Mouse (Mus musculus): ENCODE data around the gene Chrm5.

Chrm5 gene

GRCm38 (mm10) chr2:112480669-112481068, at the start of gene Chrm5:
Chrm5 (minus strand) TSS chr2:112480769.
- no peak for DNase-seq

DNA sequence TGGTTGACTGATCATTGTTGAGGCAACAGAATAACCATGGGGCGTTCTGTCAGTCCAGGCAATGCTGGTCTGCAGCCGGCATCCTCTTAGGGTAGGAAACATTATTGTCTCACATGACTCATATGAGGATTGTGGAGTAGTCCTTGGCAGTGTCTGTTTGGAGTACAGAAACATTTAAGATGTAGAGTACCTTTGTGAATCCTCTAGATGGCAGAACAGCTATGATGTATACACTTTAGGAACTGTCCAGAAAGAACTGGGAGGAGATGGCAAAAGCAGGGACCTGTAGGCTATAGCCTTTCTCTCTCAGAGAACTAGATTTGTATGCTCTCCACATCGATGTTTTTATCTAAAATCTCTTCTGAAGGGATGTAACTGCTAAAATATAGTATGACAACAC, 46.4 kb upstream of the Chrm5 start:
- DNase-seq, result no peak

DNA sequence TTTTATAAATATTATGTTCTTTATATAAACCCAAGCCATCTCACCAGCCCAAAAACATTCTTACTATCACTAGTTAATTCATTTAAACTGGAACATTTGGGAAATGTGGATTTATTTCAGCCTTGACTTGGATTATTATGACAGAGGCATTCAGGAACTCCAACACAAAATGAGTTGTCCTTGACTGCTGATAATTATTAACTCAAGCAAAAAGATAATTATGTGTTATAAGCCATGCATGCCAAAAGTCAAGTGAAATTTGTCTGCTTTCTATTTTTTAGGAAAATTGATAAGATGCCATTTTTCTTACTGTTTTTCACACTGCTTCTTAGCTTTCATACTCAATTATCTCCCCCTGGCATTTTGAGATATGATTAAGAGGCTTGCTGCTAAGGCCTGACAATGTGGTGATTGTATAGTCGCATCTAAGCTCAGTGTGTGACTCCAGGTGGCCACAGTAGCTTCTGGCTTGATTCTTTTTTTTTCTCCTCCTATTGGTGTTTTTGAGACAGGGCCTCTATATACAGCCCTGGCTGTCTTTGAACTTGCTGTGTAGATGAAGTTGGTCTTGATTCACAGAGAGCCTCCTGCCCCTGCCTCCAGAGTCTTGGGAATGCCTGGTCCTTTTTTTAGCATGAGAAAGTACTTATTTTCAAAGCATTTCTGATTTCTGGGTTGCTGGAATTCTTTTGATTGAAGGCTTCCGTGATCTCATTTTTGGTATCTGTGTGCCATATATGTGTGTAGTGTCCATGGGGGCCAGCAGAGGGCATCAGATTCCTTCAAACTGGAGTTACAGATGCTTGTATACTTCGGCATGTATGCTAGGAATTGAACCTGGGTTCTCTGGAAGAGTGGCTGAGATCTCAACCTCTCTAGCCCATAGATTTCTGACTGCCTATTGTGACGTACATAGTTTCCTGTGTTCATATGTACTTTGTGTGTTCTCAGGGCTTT, 40.2 kb upstream of the Chrm5 start:
- no peak for DNase-seq

DNA sequence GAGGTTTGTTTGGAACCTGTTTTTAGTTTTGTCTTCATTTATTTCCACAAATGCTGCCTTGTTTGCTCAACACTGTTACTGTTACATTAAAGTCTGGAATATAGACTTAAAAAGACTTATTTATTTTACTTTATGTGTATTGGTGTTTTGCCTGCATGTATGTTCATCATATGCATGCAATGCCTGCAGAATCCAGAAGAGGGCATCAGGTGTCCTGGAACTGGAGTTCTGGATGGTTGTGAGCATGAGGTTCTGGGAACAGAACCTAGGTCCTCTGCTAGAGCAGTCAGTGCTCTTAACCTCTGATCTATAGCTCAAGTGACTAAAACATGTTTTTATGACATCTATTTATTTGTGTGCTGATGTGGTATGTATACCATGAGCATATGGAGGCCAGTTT, 38.0 kb upstream of the Chrm5 start:
- DNase-seq, result no peak

GRCm38 (mm10) chr2:112517218-112517617, 36.6 kb upstream of the Chrm5 start:
- DNase-seq, result no peak

GRCm38 (mm10) chr2:112516728-112517127, 36.2 kb upstream of the Chrm5 start:
- no peak for DNase-seq

DNA sequence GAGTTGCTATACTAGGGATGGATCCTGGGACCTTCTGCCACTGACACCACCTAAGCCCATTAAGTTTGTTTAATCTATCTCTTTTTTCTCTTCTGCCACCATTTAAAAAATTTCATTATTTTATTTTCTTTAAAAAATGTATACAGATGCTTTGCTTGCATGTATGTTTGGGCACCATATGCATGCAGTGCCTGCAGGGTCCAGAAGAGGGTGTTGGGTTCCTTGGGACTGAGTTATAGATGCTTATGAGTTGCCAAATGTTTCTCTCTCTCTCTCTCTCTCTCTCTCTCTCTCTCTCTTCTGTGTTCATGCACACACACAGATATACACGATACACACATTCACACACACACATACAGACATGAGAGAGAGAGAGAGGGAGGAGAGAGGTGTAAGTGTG, 32.5 kb upstream of the Chrm5 start:
- no peak for DNase-seq

GRCm38 (mm10) chr2:112510140-112510539, 29.6 kb upstream of the Chrm5 start:
- DNase-seq, result no peak

DNA sequence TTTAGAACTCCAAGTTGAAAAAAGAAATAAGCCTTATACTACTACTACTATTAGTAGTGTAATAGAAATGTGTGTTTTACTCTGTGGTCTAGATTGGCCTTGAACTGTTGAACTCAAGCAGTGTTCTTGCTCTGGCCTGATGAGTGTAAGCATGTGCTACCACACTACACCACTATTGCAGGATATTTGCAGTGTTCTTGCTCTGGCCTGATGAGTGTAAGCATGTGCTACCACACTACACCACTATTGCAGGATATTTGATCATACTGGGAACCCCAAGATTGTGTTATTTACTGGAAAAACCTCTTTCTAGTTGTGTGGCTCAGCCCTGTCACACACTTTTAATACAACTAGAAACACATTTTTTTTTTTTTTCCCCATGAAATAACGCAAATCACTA, 26.9 kb upstream of the Chrm5 start:
- no peak for DNase-seq

- DNase-seq, result no peak
Measured at GRCm38 (mm10) chr2:112506841-112507435, 26.4 kb upstream of the Chrm5 start.

DNA sequence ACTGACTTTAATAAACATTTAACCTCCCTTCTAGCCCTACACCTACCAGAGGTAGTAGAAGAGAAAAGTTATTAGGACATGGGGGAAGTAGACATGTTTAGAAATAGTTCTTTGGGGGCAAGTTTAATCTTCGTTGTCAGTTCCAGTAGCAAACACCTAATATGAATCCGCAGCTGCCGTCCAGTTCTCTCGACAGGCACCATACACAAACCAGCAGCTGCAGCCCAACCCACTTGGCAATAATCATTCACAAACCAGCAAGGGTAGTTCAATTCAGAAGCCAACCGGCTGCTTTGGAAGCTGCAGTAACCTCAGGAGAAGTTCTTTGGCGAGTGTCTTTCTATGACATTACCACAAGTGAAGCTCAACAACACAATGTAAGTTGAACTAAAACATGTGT, 23.4 kb upstream of the Chrm5 start:
- DNase-seq, result no peak

GRCm38 (mm10) chr2:112501209-112501608, 20.6 kb upstream of the Chrm5 start:
- DNase-seq, result peak; percentile 66

DNA sequence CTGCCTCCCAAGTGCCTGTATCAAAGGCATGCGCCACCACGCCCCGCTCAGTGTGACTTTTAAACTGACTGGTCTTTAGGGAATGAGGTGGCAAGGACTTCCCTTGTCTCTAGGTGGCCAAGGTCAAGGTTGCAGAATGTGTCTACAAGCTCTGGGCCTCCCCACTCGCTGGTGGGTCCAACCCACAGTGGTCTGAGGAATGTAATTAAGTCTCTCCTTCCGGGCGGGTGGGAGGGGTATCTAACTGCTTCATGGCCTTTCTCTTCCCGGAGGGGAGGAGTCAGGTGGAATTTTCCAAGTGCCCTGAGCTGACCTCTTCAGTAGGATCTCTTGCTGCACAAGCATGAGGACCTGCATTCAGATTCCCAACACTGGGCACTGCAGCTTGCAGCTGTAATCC, 17.3 kb upstream of the Chrm5 start:
- DNase-seq, result peak; percentile 23

- DNase-seq, result no peak
Measured at GRCm38 (mm10) chr2:112493539-112494260, 13.1 kb upstream of the Chrm5 start.

DNA sequence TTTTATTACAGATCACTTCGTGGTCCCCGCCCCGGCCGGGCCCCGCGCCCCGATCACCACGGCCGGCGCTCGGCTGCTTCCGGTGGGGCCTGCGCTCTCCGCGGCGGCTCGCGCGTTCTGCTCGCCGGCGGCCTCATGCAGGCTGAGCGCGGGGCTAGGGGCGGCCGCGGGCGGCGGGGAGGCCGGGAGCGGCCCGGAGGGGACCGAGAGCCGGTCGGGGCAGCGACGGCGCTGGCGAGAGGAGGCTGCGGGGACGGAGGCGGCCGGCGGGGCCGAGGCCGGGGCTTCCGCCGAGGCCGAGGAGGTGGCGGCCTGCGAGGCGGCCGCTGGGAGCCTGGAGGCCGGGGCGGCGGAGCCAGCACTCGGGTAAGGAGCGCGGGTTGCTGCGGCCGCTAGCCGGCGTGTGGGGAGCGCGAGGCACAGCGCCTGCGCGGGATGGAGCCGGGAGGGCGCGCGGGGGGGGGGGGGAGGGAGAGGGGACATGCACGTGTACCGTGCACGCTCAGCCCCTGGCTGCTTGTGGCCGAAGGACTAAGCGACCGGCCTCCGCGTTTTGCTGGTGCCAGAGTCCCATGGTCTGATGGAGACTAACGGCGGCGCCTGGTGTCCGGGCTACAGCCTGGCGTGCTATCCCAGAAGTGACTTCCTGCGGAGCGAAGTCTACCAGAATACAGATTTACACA, 12.4 kb upstream of the Chrm5 start, which contains the start of gene Aven:
Gene Aven (plus strand): TSS at position 109 of the 683 bp plus-strand sequence.
- DNase-seq, result peak; percentile 89

- no peak for DNase-seq
Measured at GRCm38 (mm10) chr2:112492431-112492855, 11.9 kb upstream of the Chrm5 start.

- DNase-seq, result no peak
Measured at GRCm38 (mm10) chr2:112491629-112492028, 11.1 kb upstream of the Chrm5 start.

DNA sequence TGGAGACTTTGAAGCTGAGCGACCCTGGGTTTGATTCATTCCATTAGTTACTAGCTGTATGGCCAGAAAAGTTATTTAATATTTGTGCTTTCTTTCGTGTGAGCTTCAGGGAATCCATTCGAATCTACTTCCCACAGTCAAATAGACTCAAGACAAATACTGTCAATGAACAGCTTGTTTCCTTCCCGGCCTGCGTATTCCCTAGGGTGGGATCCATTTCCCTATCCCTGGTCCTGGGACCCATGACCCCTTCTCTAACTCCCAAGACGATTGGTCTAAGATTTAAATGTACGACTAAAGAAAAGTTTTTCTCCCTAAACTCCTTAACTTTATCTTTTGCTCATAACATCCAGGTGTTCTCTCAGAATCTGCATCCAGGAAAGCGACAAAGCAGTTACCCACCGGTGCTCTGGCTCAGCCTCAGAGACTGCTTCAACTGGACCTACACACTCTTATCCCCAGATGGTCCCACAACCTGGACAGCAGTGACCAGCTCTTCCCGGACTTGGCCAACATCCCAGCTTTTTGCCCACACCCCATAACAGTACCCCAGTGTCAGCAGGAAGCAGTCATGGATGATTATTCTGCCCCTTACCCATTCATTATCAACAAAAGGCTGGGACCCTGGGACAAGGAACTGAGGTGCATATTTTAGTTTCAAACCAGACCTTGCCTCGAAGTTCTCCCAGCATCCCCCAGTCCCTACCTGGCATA, 10.1 kb upstream of the Chrm5 start:
- no peak for DNase-seq

- no peak for DNase-seq
Measured at GRCm38 (mm10) chr2:112484886-112485285, 4.3 kb upstream of the Chrm5 start.

- no peak for DNase-seq
Measured at GRCm38 (mm10) chr2:112483334-112483651, 2.7 kb upstream of the Chrm5 start.

- DNase-seq, result no peak
Measured at GRCm38 (mm10) chr2:112482533-112483333, 2.2 kb upstream of the Chrm5 start.

DNA sequence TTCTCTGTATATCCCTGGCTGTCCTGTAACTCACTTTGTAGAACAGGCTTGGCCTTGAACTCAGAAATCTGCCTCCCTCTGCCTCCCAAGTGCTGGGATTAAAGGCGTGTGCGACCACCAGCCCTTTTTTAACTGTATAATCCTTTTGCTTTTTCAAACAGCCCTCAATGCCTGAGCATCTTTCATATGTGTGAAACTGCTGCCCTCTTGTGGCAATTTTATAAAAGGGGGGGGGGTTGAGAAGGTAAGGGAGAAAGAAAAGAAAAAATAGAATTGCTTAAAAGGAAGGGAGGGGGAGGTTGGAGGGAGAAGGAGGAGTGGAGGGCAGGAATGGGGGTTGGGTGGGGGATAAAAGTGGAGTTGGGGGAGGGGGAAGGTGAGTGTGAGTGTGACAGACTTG, 995 bp upstream of the Chrm5 start:
- DNase-seq, result no peak

All from kidney, adult 18-20 months (tissue).